Comparison of ENCODE assay signal across 9 mouse cellular contexts in the genomic region with DNA sequence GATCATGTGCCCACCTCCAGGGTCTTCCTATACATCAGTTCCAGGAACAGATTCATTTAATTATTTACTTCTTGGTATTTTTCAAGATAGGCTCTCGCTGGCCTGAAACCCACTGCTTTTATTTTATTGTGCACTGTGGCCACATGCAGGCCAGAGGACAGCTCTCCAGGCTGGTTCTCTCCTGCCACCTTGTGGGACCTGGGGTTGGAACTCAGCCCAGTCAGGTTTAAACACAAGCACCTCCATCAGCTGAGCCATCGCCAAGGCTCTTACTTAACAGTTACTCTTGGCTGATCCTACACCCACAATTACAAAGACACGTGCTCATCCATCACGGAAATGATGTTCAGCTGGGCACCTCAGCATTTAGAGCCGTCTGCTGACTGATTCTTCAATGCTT. TPM values are rescaled to one million over a fixed set of nuclear protein-coding genes. Genes with fewer than 3 reads are reported as not detected.
DNase-seq lines count a peak whose midpoint lies in the region; ATAC-seq lines count a peak whose summit lies in the region.
"Had no signal": no experiment of that assay in that cellular context is flagged by ENCODE, and none has a peak within 500 bp of the region (broad histone marks: within the 10 kb centered on the region; RNA-seq: fewer than 3 reads in every experiment).

No protein-coding gene starts in this region.

- H3K27me3 ChIP-seq in midbrain, embryonic 10.5 days (ENCODE audit: low read depth, poor library complexity, severe bottlenecking), result no peaks in the 10 kb centered on the region

- peak; percentile 21 to 33 for DNase-seq in adrenal gland, adult 18-20 months (ENCODE audit: low spot score in 2 of 2)
- DNase-seq in adrenal gland, postnatal 4 days (ENCODE audit: low spot score in 2 of 2), result no peak
- DNase-seq in urinary bladder, adult 2 months (ENCODE audit: low spot score), result peak; percentile 31
- no peak for DNase-seq in urinary bladder, postnatal 10 days (ENCODE audit: low spot score)
- peak; percentile 92 for DNase-seq in kidney, adult 9 months
- peak; percentile 24 for DNase-seq in retina, postnatal 1 day
- no peak for DNase-seq in midbrain, embryonic 10.5 days (ENCODE audit: low spot score)

- WGBS in midbrain, embryonic 10.5 days, result 60% methylated on average over 5 of the region's 5 CpGs

- H3K27ac ChIP-seq in midbrain, embryonic 10.5 days (replicated peaks), result no peak overlapping the region

- no peaks in the 10 kb centered on the region for H3K9me3 ChIP-seq in midbrain, embryonic 10.5 days (replicated peaks)

- H3K4me1 ChIP-seq in midbrain, embryonic 10.5 days, result peaks cover 8% of the 10 kb centered on the region; the same call in 1 of the 2 replicates

- H3K36me3 ChIP-seq in midbrain, embryonic 10.5 days, result no peaks in the 10 kb centered on the region

- no peak overlapping the region for H3K4me3 ChIP-seq in midbrain, embryonic 10.5 days
- H3K4me3 ChIP-seq: myocyte had no signal

- no peak for ATAC-seq in granulocyte monocyte progenitor cell, adult 5-6 weeks (replicated peaks; ENCODE audit: poor library complexity, severe bottlenecking)

RNA-seq across cellular contexts. Expression of a gene that starts 13.6 kb away (rescaled TPM):
- under 1 TPM; 0.27 to 0.42 TPM for total RNA-seq in adrenal gland, adult 18-20 months (2021)
- under 1 TPM in 1 of 2 experiments, not detected in 1; 0.50 TPM for total RNA-seq in adrenal gland, postnatal 4 days (2021)
- polyA plus RNA-seq in urinary bladder, adult 2 months (2012; rRNA removed), result 0.12 and 0.15 TPM in 2 replicates
- not detected in 2 replicates for total RNA-seq in granulocyte monocyte progenitor cell, adult 5-6 weeks (2014; fragmentation: Nextera tagmentation)
- not detected in 2 replicates for total RNA-seq in granulocyte monocyte progenitor cell, adult 5-6 weeks (2017)
- polyA plus RNA-seq in midbrain, embryonic 10.5 days (2016; fragmentation: Nextera tagmentation; extraction: Ambion mirVana), result not detected in 2 replicates
- polyA plus RNA-seq: myocyte had no signal

RNA-seq across cellular contexts. Expression of a gene that starts 17.2 kb away (rescaled TPM):
- 100 to 1,000 TPM; 124 to 127 TPM for total RNA-seq in adrenal gland, adult 18-20 months (2021)
- total RNA-seq in adrenal gland, postnatal 4 days (2021), result 10 to 100 TPM; 32.4 to 34.0 TPM
- polyA plus RNA-seq in urinary bladder, adult 2 months (2012; rRNA removed), result 101 and 106 TPM in 2 replicates
- total RNA-seq in granulocyte monocyte progenitor cell, adult 5-6 weeks (2014; fragmentation: Nextera tagmentation), result 24.4 and 27.4 TPM in 2 replicates
- total RNA-seq in granulocyte monocyte progenitor cell, adult 5-6 weeks (2017), result 50.9 and 53.6 TPM in 2 replicates
- 4.9 and 5.8 TPM in 2 replicates for polyA plus RNA-seq in midbrain, embryonic 10.5 days (2016; fragmentation: Nextera tagmentation; extraction: Ambion mirVana)

RNA-seq across cellular contexts. Expression of a gene that starts 31.8 kb away (rescaled TPM):
- total RNA-seq in adrenal gland, adult 18-20 months (2021), result under 1 TPM in 1 of 2 experiments, not detected in 1; 0.20 TPM
- 1 to 10 TPM in 1 of 2 experiments, under 1 TPM in 1; 0.90 to 1.2 TPM for total RNA-seq in adrenal gland, postnatal 4 days (2021)
- not detected in 2 replicates for polyA plus RNA-seq in urinary bladder, adult 2 months (2012; rRNA removed)
- not detected in 2 replicates for total RNA-seq in granulocyte monocyte progenitor cell, adult 5-6 weeks (2014; fragmentation: Nextera tagmentation)
- not detected in 2 replicates for total RNA-seq in granulocyte monocyte progenitor cell, adult 5-6 weeks (2017)
- polyA plus RNA-seq in midbrain, embryonic 10.5 days (2016; fragmentation: Nextera tagmentation; extraction: Ambion mirVana), result not detected in 2 replicates
- polyA plus RNA-seq: myocyte had no signal

RNA-seq across cellular contexts. Expression of a gene that starts 31.9 kb away (rescaled TPM):
- total RNA-seq in adrenal gland, adult 18-20 months (2021), result 1 to 10 TPM; 3.2 to 3.4 TPM
- under 1 TPM; 0.40 to 0.73 TPM for total RNA-seq in adrenal gland, postnatal 4 days (2021)
- polyA plus RNA-seq in urinary bladder, adult 2 months (2012; rRNA removed), result 0.04 TPM in 1 of 2 replicates, not detected in the other
- total RNA-seq in granulocyte monocyte progenitor cell, adult 5-6 weeks (2014; fragmentation: Nextera tagmentation), result not detected in 2 replicates
- total RNA-seq in granulocyte monocyte progenitor cell, adult 5-6 weeks (2017), result not detected in 2 replicates
- polyA plus RNA-seq in midbrain, embryonic 10.5 days (2016; fragmentation: Nextera tagmentation; extraction: Ambion mirVana), result not detected in 2 replicates
- polyA plus RNA-seq: myocyte had no signal

RNA-seq across cellular contexts. Expression of a gene that starts 40.5 kb away (rescaled TPM):
- not detected for total RNA-seq in adrenal gland, adult 18-20 months (2021)
- not detected for total RNA-seq in adrenal gland, postnatal 4 days (2021)
- polyA plus RNA-seq in urinary bladder, adult 2 months (2012; rRNA removed), result not detected in 2 replicates
- not detected in 2 replicates for total RNA-seq in granulocyte monocyte progenitor cell, adult 5-6 weeks (2014; fragmentation: Nextera tagmentation)
- not detected in 2 replicates for total RNA-seq in granulocyte monocyte progenitor cell, adult 5-6 weeks (2017)
- not detected in 2 replicates for polyA plus RNA-seq in midbrain, embryonic 10.5 days (2016; fragmentation: Nextera tagmentation; extraction: Ambion mirVana)
- polyA plus RNA-seq: myocyte had no signal

Comparison
In these comparisons a context has a peak if more than half of its experiments do, and no peak if none do; other contexts are left out.
1. DNase-seq: peak in adrenal gland, adult 18-20 months (2 of 2), urinary bladder, adult 2 months (single experiment), kidney, adult 9 months (single experiment) and retina, postnatal 1 day (single experiment); none in adrenal gland, postnatal 4 days (0 of 2), urinary bladder, postnatal 10 days (single experiment) and midbrain, embryonic 10.5 days (single experiment).